Mouse (Mus musculus) liver, embryonic 15.5 days (tissue): ENCODE results near the gene Cxcl1. TPM values are rescaled to one million over a fixed set of nuclear protein-coding genes. Genes with fewer than 3 reads are reported as not detected.
A peak's percentile ranks its signal among the peaks of the same experiment; 100 is the strongest.

Experiments
- ATAC-seq: fragments of 200-750 bp; cut with Nextera tagmentation; 2 replicates; pipeline ENCODE4 v1.8.0; 2017; ENCODE audit warnings: moderate number of reproducible peaks, mild to moderate bottlenecking, moderate library complexity; ENCODE audit not compliant: insufficient read depth
- H3K27ac ChIP-seq: fragments of 300-500 bp; sonication (generic); replicated peaks from 2 replicates; pipeline ENCODE4 v1.5.1; 2015; ENCODE audit warnings: mild to moderate bottlenecking, inconsistent platforms
- H3K27me3 ChIP-seq: fragments of 300-500 bp; sonication (generic); 2 replicates; pipeline ENCODE4 v1.6.1; 2015; ENCODE audit warnings: mild to moderate bottlenecking, inconsistent platforms
- H3K36me3 ChIP-seq: fragments of 300-500 bp; sonication (generic); replicated peaks from 2 replicates; pipeline ENCODE4 v1.6.1; 2015; ENCODE audit warnings: moderate library complexity, mild to moderate bottlenecking, inconsistent platforms
- H3K4me1 ChIP-seq: fragments of 300-500 bp; sonication (generic); replicated peaks from 2 replicates; pipeline ENCODE4 v1.6.1; 2015; ENCODE audit warnings: inconsistent platforms
- H3K4me2 ChIP-seq: fragments of 300-500 bp; sonication (generic); 2 replicates; pipeline ENCODE4 v1.6.1; 2015; ENCODE audit warnings: moderate library complexity, mild to moderate bottlenecking, inconsistent platforms
- H3K4me3 ChIP-seq: fragments of 300-500 bp; sonication (generic); replicated peaks from 2 replicates; pipeline ENCODE4 v1.5.1; 2015; ENCODE audit warnings: mild to moderate bottlenecking, inconsistent platforms
- H3K9ac ChIP-seq: fragments of 300-500 bp; sonication (generic); 2 replicates; pipeline ENCODE4 v1.6.1; 2015; ENCODE audit warnings: moderate library complexity, mild to moderate bottlenecking, inconsistent platforms
- H3K9me3 ChIP-seq: fragments of 300-500 bp; sonication (generic); replicated peaks from 2 replicates; pipeline ENCODE4 v1.6.1; 2016; ENCODE audit warnings: inconsistent platforms
- WGBS: fragments of 180-500 bp; shearing (Covaris S2); methylation state at CpG from one replicate; pipeline ENCODE4 v1.1.7; 2015; ENCODE audit warnings: mixed read lengths; ENCODE audit not compliant: insufficient replicate concordance; 5-methylcytosine and 5-hydroxymethylcytosine counted together
- polyA plus RNA-seq: library from polyadenylated mRNA; unstranded; fragments of >200 nt; fragmentation: Nextera tagmentation; extraction: Ambion mirVana; gene quantifications from 2 replicates; pipeline ENCODE4 v1.2.1, GENCODE M21; 2015

The Cxcl1 gene
- polyA plus RNA-seq, 1 experiment from 2014 or later: 2.7 TPM

DNA sequence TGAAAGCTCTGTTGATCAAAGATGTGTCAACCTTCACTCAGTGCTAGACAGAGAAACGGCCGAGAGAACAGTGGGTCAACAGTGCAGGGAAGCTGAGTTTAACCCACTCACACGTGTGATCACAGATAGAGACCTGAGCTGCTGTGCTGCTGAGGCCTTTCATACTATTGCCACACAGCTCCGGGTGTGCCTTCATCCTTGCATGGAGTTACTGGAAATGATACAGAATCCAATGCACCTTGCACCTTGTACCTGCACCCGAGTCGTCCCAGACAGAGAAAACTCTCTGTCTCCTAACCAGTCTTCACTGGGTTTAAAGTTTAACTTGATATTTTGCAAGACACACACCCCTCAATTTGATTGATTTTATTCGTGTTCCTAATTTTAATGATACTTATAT lies 18.7 kb upstream of the Cxcl1 start:
- H3K9me3 ChIP-seq: no peaks in the 10 kb centered on the region
- no peak overlapping the region for H3K4me2 ChIP-seq
- no peak overlapping the region for H3K9ac ChIP-seq
- H3K4me1 ChIP-seq: no peaks in the 10 kb centered on the region
- no peak overlapping the region for H3K4me3 ChIP-seq
- no peaks in the 10 kb centered on the region for H3K27me3 ChIP-seq
- H3K27ac ChIP-seq: no peak overlapping the region
- peak; percentile 84 for ATAC-seq
- H3K36me3 ChIP-seq: no peaks in the 10 kb centered on the region
- WGBS: 52% methylated on average over 7 of the region's 7 CpGs

DNA sequence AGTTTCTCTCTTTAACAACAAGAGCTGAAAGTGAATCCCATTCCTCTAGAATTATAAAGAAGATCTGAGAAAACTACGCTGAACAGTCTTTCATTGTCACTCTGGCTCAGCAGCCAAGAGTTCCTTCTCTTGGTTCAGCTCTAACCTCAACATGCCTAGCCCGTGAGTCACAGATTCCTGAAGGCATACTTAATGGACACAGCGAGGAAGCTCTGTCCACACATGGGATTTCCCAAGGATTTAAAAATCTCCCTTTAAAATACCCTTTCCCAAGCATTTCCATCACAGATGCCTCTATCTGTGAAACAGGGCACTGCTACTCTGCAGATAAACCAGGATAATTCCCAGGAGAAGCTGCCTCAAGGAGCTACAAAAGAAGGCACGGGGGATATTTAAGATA lies 15.0 kb upstream of the Cxcl1 start:
- 46% methylated on average over 4 of the region's 4 CpGs for WGBS
- Histone ChIP-seq H3K27ac (no peak overlapping the region), H3K9ac (no peak overlapping the region), H3K4me3 (no peak overlapping the region), H3K4me2 (no peak overlapping the region), H3K36me3 (no peaks in the 10 kb centered on the region), H3K4me1 (no peaks in the 10 kb centered on the region), H3K9me3 (no peaks in the 10 kb centered on the region), H3K27me3 (no peaks in the 10 kb centered on the region)
- ATAC-seq: no peak

DNA sequence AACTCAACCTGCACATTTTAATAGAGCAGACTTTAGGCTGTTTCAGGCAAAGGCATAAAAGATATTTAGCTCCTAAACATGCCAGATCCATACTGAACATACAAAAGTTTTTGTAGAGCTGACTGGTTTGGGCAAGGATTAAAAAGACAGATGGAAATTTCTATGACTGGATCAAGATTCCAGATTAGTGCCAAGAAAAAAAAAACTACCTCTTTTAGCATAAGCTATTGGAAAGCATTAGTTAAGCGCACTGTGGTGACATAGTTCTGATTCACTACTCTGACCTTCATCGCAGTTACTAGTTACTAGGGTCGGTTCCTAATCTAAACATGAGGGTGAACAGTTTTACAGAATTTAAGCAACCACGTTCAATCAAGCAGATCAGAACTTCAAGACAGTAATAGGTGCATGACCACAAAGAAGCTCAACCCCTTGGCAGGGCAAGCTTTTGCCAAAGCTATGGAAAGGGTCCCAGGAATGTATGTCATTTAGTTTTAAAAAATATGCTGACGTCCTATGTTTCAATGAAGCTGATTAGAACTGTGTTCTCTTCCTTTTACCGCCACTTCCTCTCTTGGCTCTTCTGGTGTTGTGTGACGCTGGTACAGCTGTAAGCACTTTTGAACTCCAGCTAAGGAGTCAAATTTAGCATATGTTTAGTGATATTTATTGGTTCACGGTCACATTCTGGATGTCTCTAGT lies 14.4 kb upstream of the Cxcl1 start:
- Histone ChIP-seq H3K4me1 (no peaks in the 10 kb centered on the region), H3K9me3 (no peaks in the 10 kb centered on the region), H3K27ac (no peak overlapping the region), H3K4me3 (no peak overlapping the region), H3K9ac (no peak overlapping the region), H3K36me3 (no peaks in the 10 kb centered on the region), H3K27me3 (no peaks in the 10 kb centered on the region), H3K4me2 (no peak overlapping the region)
- WGBS: 46% methylated on average over 8 of the region's 8 CpGs
- ATAC-seq: no peak

DNA sequence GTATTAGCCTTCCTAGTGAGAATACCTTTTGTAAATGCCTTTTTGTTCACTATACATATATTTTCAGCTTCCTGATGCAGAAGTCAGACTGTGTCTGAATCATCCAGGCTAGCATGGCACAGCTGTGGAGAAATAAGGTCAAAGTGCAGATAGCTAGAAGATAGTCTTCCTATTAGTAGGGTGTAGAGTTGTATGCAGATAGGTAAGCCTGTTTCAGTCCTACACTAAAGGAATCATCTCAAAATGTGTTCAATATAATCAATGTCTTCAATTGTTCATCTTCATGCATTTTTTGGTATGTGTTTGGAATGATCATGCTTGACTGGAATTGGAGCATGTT lies 13.9 kb upstream of the Cxcl1 start:
- no peak for ATAC-seq
- Histone ChIP-seq H3K27me3 (no peaks in the 10 kb centered on the region), H3K4me2 (no peak overlapping the region), H3K9me3 (no peaks in the 10 kb centered on the region), H3K4me1 (no peaks in the 10 kb centered on the region), H3K27ac (no peak overlapping the region), H3K9ac (no peak overlapping the region), H3K36me3 (no peaks in the 10 kb centered on the region), H3K4me3 (no peak overlapping the region)

DNA sequence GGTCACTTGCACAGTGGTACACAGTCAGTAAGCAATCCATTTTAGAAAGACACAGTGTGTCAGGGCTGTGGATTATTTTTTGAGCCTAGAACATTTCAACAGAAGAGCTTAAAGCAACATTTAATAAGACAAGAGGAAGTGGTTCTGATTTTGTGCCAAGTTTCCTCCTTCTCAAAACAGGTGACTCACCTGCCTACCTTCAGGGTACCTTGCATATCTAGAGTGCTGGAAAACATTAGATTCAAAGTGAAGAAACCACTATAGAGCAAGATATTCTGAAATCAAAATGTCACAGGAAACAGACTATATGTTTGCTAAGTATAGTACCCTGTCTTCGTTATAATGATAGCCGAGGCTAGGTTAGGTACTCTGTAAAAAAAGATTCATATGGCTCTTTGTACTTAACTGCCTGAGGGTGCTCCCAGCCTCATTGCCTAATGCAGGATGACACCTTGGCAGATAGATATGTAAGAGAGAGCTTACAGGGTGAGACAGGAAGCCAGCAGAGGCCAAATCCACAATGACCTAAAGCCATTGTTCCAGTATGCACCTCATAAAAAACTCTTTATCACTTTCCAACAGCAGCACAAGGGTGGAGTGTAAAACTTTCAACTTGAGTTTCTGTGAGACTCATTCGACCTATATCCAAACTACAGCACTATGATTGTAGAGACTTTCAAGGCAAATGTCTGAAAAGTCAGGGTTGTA lies 11.6 kb upstream of the Cxcl1 start:
- H3K4me3 ChIP-seq: no peak overlapping the region
- no peak overlapping the region for H3K4me2 ChIP-seq
- H3K9me3 ChIP-seq: no peaks in the 10 kb centered on the region
- H3K27ac ChIP-seq: no peak overlapping the region
- H3K4me1 ChIP-seq: 0 out of 2 replicates have a peak, but pooled peaks cover under 1% of the 10 kb centered on the region
- no peak for ATAC-seq
- H3K9ac ChIP-seq: no peak overlapping the region
- H3K27me3 ChIP-seq: no peaks in the 10 kb centered on the region
- WGBS: 48% methylated on average over 3 of the region's 3 CpGs
- no peaks in the 10 kb centered on the region for H3K36me3 ChIP-seq

DNA sequence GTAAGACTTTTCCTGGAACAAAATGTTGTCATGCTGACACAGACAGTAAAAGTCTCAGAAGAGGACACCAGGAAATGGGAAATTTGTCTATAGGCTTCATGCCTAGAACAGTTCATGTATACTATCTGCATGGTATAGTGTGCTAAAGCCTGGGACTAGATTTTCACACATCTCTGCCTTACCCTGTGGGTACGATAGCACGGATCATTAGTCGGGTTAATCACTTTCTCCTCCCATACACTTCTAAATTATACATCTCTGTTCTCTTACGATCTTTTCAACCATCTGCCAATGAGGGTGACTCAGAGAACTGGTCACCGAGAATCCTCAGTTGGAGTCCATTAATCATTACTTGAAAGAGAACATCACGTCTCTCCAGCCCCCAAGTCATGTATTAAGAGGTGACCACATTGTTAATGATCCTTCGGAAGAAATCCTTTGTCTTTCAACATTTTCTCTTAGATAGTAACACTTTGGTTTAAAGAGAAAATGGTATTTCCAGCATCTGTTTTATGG lies 10.6 kb upstream of the Cxcl1 start:
- Histone ChIP-seq H3K4me3 (no peak overlapping the region), H3K27ac (no peak overlapping the region), H3K4me1 (0 out of 2 replicates have a peak, but pooled peaks cover 5% of the 10 kb centered on the region), H3K4me2 (no peak overlapping the region), H3K27me3 (no peaks in the 10 kb centered on the region), H3K9me3 (no peaks in the 10 kb centered on the region), H3K9ac (no peak overlapping the region), H3K36me3 (no peaks in the 10 kb centered on the region)
- 69% methylated on average over 7 of the region's 7 CpGs for WGBS
- no peak for ATAC-seq

DNA sequence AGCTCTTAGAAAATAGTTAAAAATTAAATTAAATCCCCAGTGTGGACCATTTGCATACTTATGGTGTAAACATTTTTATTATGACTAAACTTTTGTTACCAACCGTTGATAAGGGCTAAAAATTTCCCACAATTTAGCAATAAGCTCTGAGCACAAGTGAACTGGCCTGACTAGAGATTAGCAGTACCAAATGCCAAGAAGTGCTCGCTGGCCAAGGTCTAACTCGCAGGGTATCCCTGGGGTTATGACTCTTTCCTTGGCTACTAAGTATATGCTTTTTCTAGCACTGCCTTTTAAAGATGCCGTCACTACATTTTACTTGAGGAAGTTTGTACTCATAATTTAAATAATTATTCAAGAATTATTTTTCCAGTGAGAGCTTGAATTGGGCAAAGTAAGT lies 10.0 kb upstream of the Cxcl1 start:
- 0 out of 2 replicates have a peak, but pooled peaks cover 5% of the 10 kb centered on the region for H3K4me1 ChIP-seq
- H3K4me3 ChIP-seq: no peak overlapping the region
- no peaks in the 10 kb centered on the region for H3K27me3 ChIP-seq
- ATAC-seq: no peak
- 65% methylated on average over 4 of the region's 4 CpGs for WGBS
- H3K36me3 ChIP-seq: no peaks in the 10 kb centered on the region
- H3K27ac ChIP-seq: no peak overlapping the region
- H3K4me2 ChIP-seq: no peak overlapping the region
- H3K9me3 ChIP-seq: no peaks in the 10 kb centered on the region
- H3K9ac ChIP-seq: no peak overlapping the region

DNA sequence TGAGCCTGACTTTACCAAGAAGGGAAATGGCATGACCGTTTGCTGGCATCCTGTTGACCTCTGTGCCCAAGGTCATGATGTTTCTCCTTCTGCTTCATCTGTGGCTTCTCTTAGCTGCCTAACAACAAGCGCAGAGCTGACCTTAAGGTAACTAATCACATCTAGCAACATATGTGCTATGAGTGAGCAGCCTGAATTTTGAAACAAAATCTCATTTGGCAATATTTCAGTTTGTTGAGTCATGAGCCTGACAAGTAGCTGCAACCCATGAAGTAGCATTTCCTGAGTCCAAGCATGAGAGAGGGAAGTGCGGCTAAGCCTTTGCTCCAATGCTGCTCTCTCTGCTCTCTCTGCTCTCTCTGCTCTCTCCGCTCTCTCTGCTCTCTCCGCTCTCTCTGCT lies 9.4 kb upstream of the Cxcl1 start:
- 0 out of 2 replicates have a peak, but pooled peaks cover 5% of the 10 kb centered on the region for H3K4me1 ChIP-seq
- H3K36me3 ChIP-seq: no peaks in the 10 kb centered on the region
- ATAC-seq: no peak
- no peak overlapping the region for H3K9ac ChIP-seq
- H3K9me3 ChIP-seq: no peaks in the 10 kb centered on the region
- no peak overlapping the region for H3K4me3 ChIP-seq
- H3K27me3 ChIP-seq: no peaks in the 10 kb centered on the region
- H3K4me2 ChIP-seq: no peak overlapping the region
- H3K27ac ChIP-seq: no peak overlapping the region
- 67% methylated on average over 5 of the region's 5 CpGs for WGBS

DNA sequence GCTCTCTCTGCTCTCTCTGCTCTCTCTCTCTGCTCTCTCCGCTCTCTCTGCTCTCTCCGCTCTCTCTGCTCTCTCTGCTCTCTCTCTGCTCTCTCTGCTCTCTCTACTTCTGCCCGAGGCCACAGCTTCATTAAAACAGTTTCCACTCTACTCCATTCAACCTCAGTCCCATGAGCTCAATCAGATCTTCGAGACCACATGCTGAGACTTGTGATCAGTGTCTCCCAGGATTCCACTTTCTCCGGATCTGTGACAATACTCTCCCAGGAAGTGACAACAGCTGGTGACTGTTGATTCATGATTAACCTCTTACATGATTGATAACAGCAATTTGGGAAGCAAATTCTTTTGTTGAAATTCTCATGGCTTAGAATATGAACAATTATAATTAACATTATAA lies 8.9 kb upstream of the Cxcl1 start:
- Histone ChIP-seq H3K36me3 (no peaks in the 10 kb centered on the region), H3K4me1 (0 out of 2 replicates have a peak, but pooled peaks cover 5% of the 10 kb centered on the region), H3K27me3 (no peaks in the 10 kb centered on the region), H3K27ac (no peak overlapping the region), H3K4me3 (no peak overlapping the region), H3K9ac (no peak overlapping the region), H3K9me3 (no peaks in the 10 kb centered on the region), H3K4me2 (no peak overlapping the region)
- WGBS: 68% methylated on average over 5 of the region's 5 CpGs
- no peak for ATAC-seq

DNA sequence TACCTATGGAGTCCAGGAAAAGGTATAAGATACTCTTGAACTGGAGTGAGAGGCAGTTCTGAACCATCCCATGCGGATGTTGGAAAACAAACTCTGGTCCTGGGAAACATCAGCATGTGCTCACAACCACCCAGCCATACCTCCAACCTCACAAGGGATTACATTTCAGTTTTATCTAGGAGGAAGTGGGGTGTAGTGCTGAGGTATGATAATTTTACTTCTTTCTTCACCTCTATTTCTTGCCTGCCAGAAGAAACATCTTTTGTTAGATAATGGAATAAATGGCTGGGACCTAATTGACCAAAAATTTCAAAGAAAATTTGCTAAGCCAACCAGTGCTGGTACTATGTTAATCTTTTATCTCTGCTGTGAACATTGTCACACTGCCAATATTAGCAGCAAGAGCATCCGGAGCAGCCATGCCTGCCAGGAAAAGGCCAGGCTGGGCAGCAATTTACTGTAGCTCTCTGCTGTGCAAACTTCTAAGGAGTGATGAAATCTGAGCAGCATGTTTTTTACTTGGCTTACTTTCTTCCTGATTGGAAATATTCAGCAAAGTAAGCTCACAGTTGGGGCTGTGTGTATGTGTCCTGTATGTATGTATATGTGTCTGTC lies 6.3 kb upstream of the Cxcl1 start:
- Histone ChIP-seq H3K9ac (no peak overlapping the region), H3K9me3 (no peaks in the 10 kb centered on the region), H3K27ac (no peak overlapping the region), H3K4me3 (no peak overlapping the region), H3K36me3 (no peaks in the 10 kb centered on the region), H3K4me2 (no peak overlapping the region), H3K27me3 (peaks cover 5% of the 10 kb centered on the region; the same call in 1 of the 2 replicates), H3K4me1 (0 out of 2 replicates have a peak, but pooled peaks cover 5% of the 10 kb centered on the region)
- ATAC-seq: peak; percentile 18; the same call in 1 of the 2 replicates
- WGBS: 31% methylated on average over 2 of the region's 2 CpGs

DNA sequence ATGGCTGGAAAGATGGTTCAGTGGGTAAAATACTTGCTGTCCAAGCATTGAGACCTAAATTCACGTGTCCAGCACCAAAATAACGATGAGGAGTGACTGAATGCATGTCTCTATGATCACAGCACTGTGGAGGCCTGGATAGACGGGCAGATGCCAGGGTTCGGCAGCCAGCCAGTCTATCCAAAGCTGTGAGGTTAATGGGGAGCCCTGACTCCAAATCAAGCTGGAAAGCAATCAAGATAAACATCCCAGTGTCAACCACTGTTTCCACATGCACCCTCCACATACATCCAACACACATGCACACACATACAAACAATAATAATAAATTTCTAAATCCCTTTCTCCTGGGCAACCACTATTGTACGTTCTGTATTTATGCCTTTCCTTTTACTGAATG lies 2.4 kb upstream of the Cxcl1 start:
- Histone ChIP-seq H3K36me3 (no peaks in the 10 kb centered on the region), H3K27me3 (peaks cover 27% of the 10 kb centered on the region), H3K4me2 (no peak overlapping the region), H3K9me3 (no peaks in the 10 kb centered on the region), H3K4me3 (no peak overlapping the region), H3K9ac (no peak overlapping the region), H3K4me1 (0 out of 2 replicates have a peak, but pooled peaks cover 5% of the 10 kb centered on the region), H3K27ac (no peak overlapping the region)
- WGBS: 59% methylated on average over 5 of the region's 5 CpGs
- no peak for ATAC-seq
